Mouse (Mus musculus): Measurements from ENCODE around the gene Tars.

Gene Tars

GRCm38 (mm10) chr15:11361824-11362223, 37.6 kb downstream of the Tars start:
- DNase-seq (ENCODE audit: low spot score) = no peak

- DNase-seq (ENCODE audit: low spot score) = no peak
These were observed 38.6 kb downstream of the Tars start for GRCm38 (mm10) chr15:11360888-11361287.

GRCm38 (mm10) chr15:11357501-11357900, 42.0 kb downstream of the Tars start:
- DNase-seq (ENCODE audit: low spot score) = no peak

GRCm38 (mm10) chr15:11355865-11356264, 43.6 kb downstream of the Tars start:
- no peak for DNase-seq (ENCODE audit: low spot score)

- DNase-seq (ENCODE audit: low spot score) = no peak
These were observed 59.8 kb downstream of the Tars start for GRCm38 (mm10) chr15:11339467-11340180.
